Mouse (Mus musculus) heart, embryonic 13.5 days (tissue): ENCODE results near the gene Tmcc2. TPM values are rescaled to one million over a fixed set of nuclear protein-coding genes. Genes with fewer than 3 reads are reported as not detected.
A peak's percentile ranks its signal among the peaks of the same experiment; 100 is the strongest.

Experiments
- ATAC-seq: fragments of 200-750 bp; cut with Nextera tagmentation; 2 replicates; pipeline ENCODE4 v1.8.0; 2017; ENCODE audit warnings: moderate TSS enrichment; ENCODE audit not compliant: insufficient number of reproducible peaks, low FRiP score, low TSS enrichment; ENCODE audit errors: extremely low read depth
- H3K27ac ChIP-seq: fragments of 300-500 bp; sonication (generic); replicated peaks from 2 replicates; pipeline ENCODE4 v1.5.1; 2015; ENCODE audit warnings: moderate library complexity, mild to moderate bottlenecking, inconsistent platforms
- H3K27me3 ChIP-seq: fragments of 300-500 bp; sonication (generic); replicated peaks from 2 replicates; pipeline ENCODE4 v1.6.1; 2015; ENCODE audit warnings: mild to moderate bottlenecking, inconsistent platforms
- H3K36me3 ChIP-seq: fragments of 300-500 bp; sonication (generic); 2 replicates; pipeline ENCODE4 v1.6.1; 2015; ENCODE audit warnings: mild to moderate bottlenecking, inconsistent platforms
- H3K4me1 ChIP-seq: fragments of 300-500 bp; sonication (generic); 2 replicates; pipeline ENCODE4 v1.6.1; 2015; ENCODE audit warnings: inconsistent platforms
- H3K4me2 ChIP-seq: fragments of 300-500 bp; sonication (generic); 2 replicates; pipeline ENCODE4 v1.6.1; 2015; ENCODE audit warnings: inconsistent platforms, mild to moderate bottlenecking, moderate library complexity
- H3K4me3 ChIP-seq: fragments of 300-500 bp; sonication (generic); 2 replicates; pipeline ENCODE4 v1.5.1; 2015; ENCODE audit warnings: moderate library complexity, mild to moderate bottlenecking, inconsistent platforms
- H3K9ac ChIP-seq: fragments of 300-500 bp; sonication (generic); 2 replicates; pipeline ENCODE4 v1.6.1; 2015; ENCODE audit warnings: inconsistent platforms, mild to moderate bottlenecking, moderate library complexity
- H3K9me3 ChIP-seq: fragments of 300-500 bp; sonication (generic); 2 replicates; pipeline ENCODE4 v1.6.1; 2016; ENCODE audit warnings: inconsistent platforms
- WGBS: fragments of 180-500 bp; shearing (Covaris S2); methylation state at CpG from one replicate; pipeline ENCODE4 v1.1.7; 2015; ENCODE audit warnings: mixed read lengths; 5-methylcytosine and 5-hydroxymethylcytosine counted together
- polyA plus RNA-seq: library from polyadenylated mRNA; unstranded; fragments of >200 nt; fragmentation: Nextera tagmentation; extraction: Ambion mirVana; gene quantifications from 2 replicates; pipeline ENCODE4 v1.2.1, GENCODE M21; 2015

Gene Tmcc2
- polyA plus RNA-seq, 1 experiment from 2014 or later: 35.8 TPM

DNA sequence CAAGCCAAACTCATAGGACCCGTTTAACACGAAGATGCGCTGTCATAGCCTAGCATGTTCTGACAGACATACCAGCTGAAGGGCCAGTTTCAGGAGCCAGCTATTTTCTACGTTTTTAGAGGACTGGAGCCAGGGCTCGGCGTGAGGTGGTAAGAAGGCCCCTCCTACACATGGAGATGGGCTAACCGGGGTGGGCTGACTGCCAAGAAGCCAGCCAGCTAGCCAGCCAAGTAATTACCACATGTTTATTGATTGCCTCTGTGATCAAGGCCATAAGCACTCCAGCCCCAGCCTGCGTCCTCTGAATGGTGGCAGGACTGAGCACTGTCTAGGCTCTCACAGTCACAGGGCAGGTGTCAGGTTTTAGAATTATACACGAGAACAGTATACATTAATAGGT, 64.3 kb downstream of the Tmcc2 start:
- Histone ChIP-seq H3K4me3 (no peak overlapping the region), H3K4me2 (no peak overlapping the region), H3K27ac (no peak overlapping the region), H3K4me1 (peaks cover 37% of the 10 kb centered on the region), H3K36me3 (peaks cover 18% of the 10 kb centered on the region; the same call in 1 of the 2 replicates), H3K9ac (no peak overlapping the region), H3K27me3 (no peaks in the 10 kb centered on the region), H3K9me3 (no peaks in the 10 kb centered on the region)
- ATAC-seq: no peak
- 60% methylated on average over 9 of the region's 9 CpGs for WGBS

DNA sequence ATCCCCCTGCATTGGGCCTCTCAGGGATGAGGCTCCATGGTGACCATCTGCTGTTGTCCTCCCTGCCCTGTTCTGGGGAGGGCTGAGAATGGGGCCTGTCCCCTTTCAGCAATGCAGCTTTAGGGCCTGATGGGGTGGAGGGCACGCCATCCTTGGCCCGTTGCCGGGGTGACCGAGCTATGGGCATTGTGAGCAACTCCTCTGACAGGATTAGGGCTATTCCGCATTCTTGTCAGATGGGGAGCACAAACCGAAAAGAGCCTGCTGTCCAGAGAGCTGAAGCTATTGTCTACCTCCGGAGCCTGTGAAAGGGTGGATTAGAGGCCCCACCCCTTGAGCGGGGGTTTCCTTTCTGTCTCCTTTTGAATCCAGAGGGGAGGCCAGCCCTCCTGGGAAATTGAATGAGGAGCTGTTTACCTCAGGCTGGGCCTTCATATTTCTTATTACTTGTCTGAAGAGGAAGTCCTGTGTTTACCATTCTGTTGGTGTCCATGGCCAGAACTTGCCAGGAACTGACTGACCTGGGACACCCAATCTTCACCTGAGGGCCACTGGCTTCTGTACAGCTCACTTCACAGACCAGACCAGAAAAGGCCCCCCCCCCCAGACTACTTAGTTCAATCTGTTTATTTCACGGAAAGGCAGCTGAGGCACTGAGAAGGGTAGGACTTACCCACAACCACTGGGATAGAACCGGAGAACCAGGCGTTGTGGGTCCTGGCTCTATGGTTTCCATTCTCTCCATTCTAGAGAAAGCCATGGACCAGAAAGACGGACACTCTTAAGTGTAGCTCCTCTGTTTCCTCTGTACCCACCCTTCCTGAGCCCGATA, 68.2 kb downstream of the Tmcc2 start:
- 0 out of 2 replicates have a peak overlapping the region, but pooled peaks have one; percentile 17 for H3K9ac ChIP-seq
- peak overlapping the region; percentile 7; the same call in 1 of the 2 replicates for H3K27ac ChIP-seq
- WGBS: 42% methylated on average over 13 of the region's 13 CpGs
- H3K27me3 ChIP-seq: peaks cover 7% of the 10 kb centered on the region; the same call in 1 of the 2 replicates
- H3K4me1 ChIP-seq: peaks cover 50% of the 10 kb centered on the region
- H3K4me2 ChIP-seq: no peak overlapping the region
- no peak overlapping the region for H3K4me3 ChIP-seq
- H3K36me3 ChIP-seq: peaks cover 7% of the 10 kb centered on the region; the same call in 1 of the 2 replicates
- no peak; the same call in 1 of the 2 replicates for ATAC-seq
- no peaks in the 10 kb centered on the region for H3K9me3 ChIP-seq

DNA sequence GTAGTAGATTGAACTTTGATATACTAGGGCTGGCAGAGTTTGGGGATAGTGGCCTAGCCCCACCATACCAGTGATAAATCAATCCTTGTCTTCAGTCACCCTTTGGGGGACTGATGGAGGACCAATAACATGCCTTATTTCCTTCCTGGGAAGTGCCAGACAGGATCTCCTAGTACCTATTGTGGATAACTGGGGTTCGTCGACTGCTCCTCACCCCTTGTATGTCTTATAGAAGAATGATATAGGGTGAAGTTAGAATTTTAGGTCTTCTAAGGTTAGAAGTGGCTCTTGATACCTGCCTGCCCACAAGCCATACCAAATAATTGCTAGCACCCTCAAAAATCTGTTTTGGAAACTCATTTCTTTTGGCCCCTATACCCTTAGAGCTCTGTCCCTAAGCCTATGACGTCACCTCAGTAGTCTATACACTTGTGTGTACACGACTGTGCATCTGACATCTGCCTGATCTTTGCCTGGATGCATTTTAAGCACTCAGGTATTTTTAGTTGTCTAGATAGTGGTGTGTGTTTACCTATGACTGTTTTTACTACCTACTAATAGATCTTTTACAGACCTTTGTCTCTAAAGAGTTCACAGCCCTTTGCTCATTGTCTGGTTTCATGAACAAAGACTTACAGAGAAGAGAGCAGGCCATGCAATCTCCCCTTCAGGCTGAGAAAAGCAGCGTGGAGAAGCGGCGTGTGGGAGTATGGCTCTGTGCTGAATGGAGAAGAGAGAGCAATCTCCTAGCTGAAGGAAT, 69.1 kb downstream of the Tmcc2 start:
- H3K4me2 ChIP-seq: no peak overlapping the region
- peaks cover 16% of the 10 kb centered on the region for H3K27me3 ChIP-seq
- H3K9me3 ChIP-seq: no peaks in the 10 kb centered on the region
- peaks cover 49% of the 10 kb centered on the region for H3K4me1 ChIP-seq
- H3K4me3 ChIP-seq: no peak overlapping the region
- H3K36me3 ChIP-seq: 0 out of 2 replicates have a peak, but pooled peaks cover 4% of the 10 kb centered on the region
- no peak overlapping the region for H3K9ac ChIP-seq
- peak overlapping the region; percentile 7; the same call in 1 of the 2 replicates for H3K27ac ChIP-seq
- WGBS: 63% methylated on average over 7 of the region's 7 CpGs
- no peak for ATAC-seq

DNA sequence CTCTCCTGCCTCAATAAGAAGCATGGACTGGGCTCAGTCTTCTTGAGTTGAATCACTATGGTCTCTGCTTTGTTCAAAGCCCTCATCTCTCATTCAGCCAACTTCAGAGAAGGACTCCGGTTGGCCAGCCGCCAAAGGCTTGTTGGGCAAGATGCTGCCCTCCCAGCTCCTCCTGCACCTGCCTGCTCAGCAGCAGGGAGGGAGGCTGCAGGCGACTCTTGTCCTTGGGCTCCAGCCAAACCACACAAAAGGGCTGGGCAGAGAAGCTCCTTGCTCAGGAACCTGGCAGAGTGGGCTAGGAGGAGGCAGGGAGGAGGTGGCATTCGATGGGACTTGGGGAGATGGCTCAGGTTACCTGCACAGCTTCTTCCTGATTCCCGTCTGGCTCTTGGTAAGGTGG, 71.8 kb downstream of the Tmcc2 start:
- Histone ChIP-seq H3K4me3 (no peak overlapping the region), H3K4me2 (no peak overlapping the region), H3K9me3 (no peaks in the 10 kb centered on the region), H3K27me3 (peaks cover 35% of the 10 kb centered on the region), H3K36me3 (no peaks in the 10 kb centered on the region), H3K4me1 (peaks cover 56% of the 10 kb centered on the region), H3K9ac (no peak overlapping the region), H3K27ac (no peak overlapping the region)
- 39% methylated on average over 5 of the region's 5 CpGs for WGBS
- ATAC-seq: no peak

GRCm38 (mm10) chr1:132317894-132318863, 72.9 kb downstream of the Tmcc2 start:
- peaks cover 46% of the 10 kb centered on the region for H3K27me3 ChIP-seq
- H3K9me3 ChIP-seq: no peaks in the 10 kb centered on the region
- H3K9ac ChIP-seq: 0 out of 2 replicates have a peak overlapping the region, but pooled peaks have one; percentile 3
- peak overlapping the region; percentile 96 for H3K4me2 ChIP-seq
- no peak overlapping the region for H3K4me3 ChIP-seq
- ATAC-seq: no peak
- H3K4me1 ChIP-seq: peaks cover 56% of the 10 kb centered on the region
- 45% methylated on average over 8 of the region's 8 CpGs for WGBS
- H3K36me3 ChIP-seq: no peaks in the 10 kb centered on the region
- H3K27ac ChIP-seq: no peak overlapping the region

DNA sequence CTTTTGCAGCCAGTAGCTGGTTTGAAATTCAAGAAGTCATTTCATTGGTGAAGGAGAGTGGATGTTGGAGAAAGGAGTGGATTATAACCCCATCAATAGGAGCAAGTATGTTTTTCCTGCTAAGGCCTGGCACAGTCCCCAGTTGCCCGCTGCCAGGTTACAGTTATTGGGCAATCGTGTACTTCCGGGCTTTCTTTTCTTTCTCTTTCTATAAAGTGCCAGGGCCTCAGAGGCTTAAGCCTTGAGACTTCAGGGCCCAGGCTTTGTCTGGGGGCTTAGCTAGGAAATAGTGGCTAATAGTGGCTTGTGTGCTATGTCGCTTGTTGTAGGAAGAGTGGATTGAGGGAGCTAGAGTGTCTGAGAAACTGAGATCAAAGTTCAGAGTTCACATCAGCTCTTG, 73.7 kb downstream of the Tmcc2 start:
- Histone ChIP-seq H3K27ac (no peak overlapping the region), H3K4me2 (peak overlapping the region; percentile 96), H3K4me3 (peak overlapping the region; percentile 70), H3K36me3 (no peaks in the 10 kb centered on the region), H3K9me3 (no peaks in the 10 kb centered on the region), H3K4me1 (peaks cover 53% of the 10 kb centered on the region), H3K27me3 (peaks cover 46% of the 10 kb centered on the region), H3K9ac (0 out of 2 replicates have a peak overlapping the region, but pooled peaks have one; percentile 50)
- 80% methylated on average over 4 of the region's 4 CpGs for WGBS
- no peak for ATAC-seq

GRCm38 (mm10) chr1:132316625-132316994, 74.5 kb downstream of the Tmcc2 start:
- no peak for ATAC-seq
- Histone ChIP-seq H3K9me3 (no peaks in the 10 kb centered on the region), H3K4me3 (peak overlapping the region; percentile 70), H3K4me2 (peak overlapping the region; percentile 96), H3K9ac (peak overlapping the region; percentile 83), H3K36me3 (no peaks in the 10 kb centered on the region), H3K4me1 (peaks cover 53% of the 10 kb centered on the region), H3K27ac (no peak overlapping the region), H3K27me3 (peaks cover 46% of the 10 kb centered on the region)
- WGBS: 39% methylated on average over 7 of the region's 7 CpGs

DNA sequence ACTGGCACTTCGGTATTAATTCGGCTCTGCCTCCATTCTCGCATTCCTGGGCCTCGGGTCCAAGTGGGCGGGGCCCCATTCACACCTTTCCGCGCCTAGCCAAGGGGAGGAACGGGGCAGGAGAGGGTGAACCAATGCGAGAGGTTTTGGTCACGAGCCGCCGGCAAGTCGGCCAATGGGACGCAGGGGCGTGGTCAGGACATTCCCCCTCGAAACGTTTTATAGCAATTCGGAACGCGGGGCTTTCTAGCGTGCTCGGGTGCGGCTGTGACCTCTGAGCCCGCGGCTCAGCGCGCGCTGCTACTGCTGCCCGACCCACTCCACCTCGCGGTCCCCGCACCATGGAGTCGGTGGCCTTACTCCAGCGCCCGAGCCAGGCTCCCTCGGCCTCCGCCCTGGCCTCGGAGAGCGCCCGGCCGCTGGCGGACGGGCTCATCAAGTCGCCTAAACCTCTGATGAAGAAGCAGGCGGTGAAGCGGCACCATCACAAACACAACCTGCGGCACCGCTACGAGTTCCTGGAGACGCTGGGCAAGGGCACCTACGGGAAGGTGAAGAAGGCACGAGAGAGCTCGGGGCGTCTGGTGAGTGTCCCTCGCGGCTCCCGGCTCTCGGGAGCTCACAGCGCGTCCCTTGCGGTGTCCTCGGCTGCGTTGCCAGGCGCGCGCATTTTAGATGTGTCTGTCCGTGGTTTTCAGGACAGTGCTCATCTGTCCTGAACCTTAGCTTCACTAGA, 75.0 kb downstream of the Tmcc2 start, which contains the start of gene Nuak2:
Gene Nuak2 (plus strand): TSS at position 238 of the 736 bp plus-strand sequence.
- peak within 1 kb of the TSS; percentile 70 for H3K4me3 ChIP-seq
- H3K36me3 ChIP-seq: no peaks in the 10 kb centered on the region
- no peaks in the 10 kb centered on the region for H3K9me3 ChIP-seq
- H3K27me3 ChIP-seq: peaks cover 46% of the 10 kb centered on the region
- peak; percentile 70; the same call in 1 of the 2 replicates for ATAC-seq
- H3K4me1 ChIP-seq: peaks cover 59% of the 10 kb centered on the region
- peak within 1 kb of the TSS; percentile 83 for H3K9ac ChIP-seq
- peak within 1 kb of the TSS; percentile 96 for H3K4me2 ChIP-seq
- under 1% methylated on average over 67 of the region's 67 CpGs for WGBS
- H3K27ac ChIP-seq: no peak within 1 kb of the TSS

DNA sequence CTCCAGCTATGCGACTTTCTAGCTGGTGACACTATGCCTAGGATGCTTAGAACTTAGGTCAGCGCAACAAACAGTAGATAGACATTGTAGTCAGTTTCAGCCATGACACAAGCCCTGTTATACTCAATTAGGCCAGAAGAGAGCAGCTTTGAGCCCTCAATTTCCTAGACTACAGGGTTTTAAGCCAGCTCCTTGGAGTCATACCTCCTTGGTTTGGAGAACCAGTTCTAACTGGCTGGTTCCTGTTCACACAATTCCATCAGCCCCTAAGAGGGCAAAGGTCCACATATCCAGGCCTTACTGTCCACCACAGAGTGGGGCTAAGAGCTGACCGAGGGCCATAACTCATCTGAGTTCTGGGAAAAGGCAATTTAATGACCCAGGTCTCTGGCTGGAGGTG, 78.4 kb downstream of the Tmcc2 start:
- H3K4me3 ChIP-seq: no peak overlapping the region
- no peak overlapping the region for H3K9ac ChIP-seq
- peaks cover 47% of the 10 kb centered on the region for H3K4me1 ChIP-seq
- H3K9me3 ChIP-seq: no peaks in the 10 kb centered on the region
- peak overlapping the region; percentile 44; the same call in 1 of the 2 replicates for H3K27ac ChIP-seq
- 57% methylated on average over 3 of the region's 3 CpGs for WGBS
- no peaks in the 10 kb centered on the region for H3K36me3 ChIP-seq
- no peak for ATAC-seq
- H3K27me3 ChIP-seq: peaks cover 54% of the 10 kb centered on the region
- H3K4me2 ChIP-seq: no peak overlapping the region

GRCm38 (mm10) chr1:132312043-132312442, 79.0 kb downstream of the Tmcc2 start:
- Histone ChIP-seq H3K27me3 (peaks cover 54% of the 10 kb centered on the region), H3K27ac (peak overlapping the region; percentile 75), H3K4me2 (peak overlapping the region; percentile 32), H3K9me3 (no peaks in the 10 kb centered on the region), H3K4me3 (no peak overlapping the region), H3K4me1 (peaks cover 41% of the 10 kb centered on the region), H3K36me3 (no peaks in the 10 kb centered on the region), H3K9ac (no peak overlapping the region)
- ATAC-seq: no peak
- 8% methylated on average over 2 of the region's 2 CpGs for WGBS
